Mouse (Mus musculus) forebrain, embryonic 15.5 days (tissue): ENCODE data around the gene Ablim1. TPM values are rescaled to one million over a fixed set of nuclear protein-coding genes. Genes with fewer than 3 reads are reported as not detected.

ENCODE experiments used
- ATAC-seq: fragments of 200-750 bp; cut with Nextera tagmentation; replicated peaks from 2 replicates; pipeline ENCODE4 v1.8.0; 2017; ENCODE audit warnings: mild to moderate bottlenecking, moderate TSS enrichment, moderate library complexity
- H3K27ac ChIP-seq: fragments of 300-500 bp; sonication (generic); replicated peaks from 2 replicates; pipeline ENCODE4 v1.5.1; 2015; ENCODE audit warnings: mild to moderate bottlenecking, inconsistent platforms
- H3K27me3 ChIP-seq: fragments of 300-500 bp; sonication (generic); 2 replicates; pipeline ENCODE4 v1.6.1; 2015; ENCODE audit warnings: inconsistent platforms
- H3K36me3 ChIP-seq: fragments of 300-500 bp; sonication (generic); 2 replicates; pipeline ENCODE4 v1.6.1; 2015; ENCODE audit warnings: mild to moderate bottlenecking, inconsistent platforms
- H3K4me1 ChIP-seq: fragments of 300-500 bp; sonication (generic); 2 replicates; pipeline ENCODE4 v1.6.1; 2015; ENCODE audit warnings: inconsistent platforms
- H3K4me2 ChIP-seq: fragments of 300-500 bp; sonication (generic); replicated peaks from 2 replicates; pipeline ENCODE4 v1.6.1; 2015; ENCODE audit warnings: mild to moderate bottlenecking, inconsistent platforms
- H3K4me3 ChIP-seq: fragments of 300-500 bp; sonication (generic); 2 replicates; pipeline ENCODE4 v1.5.1; 2015; ENCODE audit warnings: mild to moderate bottlenecking, inconsistent platforms
- H3K9ac ChIP-seq: fragments of 300-500 bp; sonication (generic); replicated peaks from 2 replicates; pipeline ENCODE4 v1.6.1; 2015; ENCODE audit warnings: mild to moderate bottlenecking, inconsistent platforms
- H3K9me3 ChIP-seq: fragments of 300-500 bp; sonication (generic); 2 replicates; pipeline ENCODE4 v1.6.1; 2016; ENCODE audit warnings: inconsistent platforms
- WGBS: fragments of 180-500 bp; shearing (Covaris S2); methylation state at CpG from one replicate; pipeline ENCODE4 v1.1.7; 2015; ENCODE audit warnings: mixed read lengths; 5-methylcytosine and 5-hydroxymethylcytosine counted together
- polyA plus RNA-seq: library from polyadenylated mRNA; unstranded; fragments of >200 nt; fragmentation: Nextera tagmentation; extraction: Ambion mirVana; gene quantifications from 2 replicates; pipeline ENCODE4 v1.2.1, GENCODE M21; 2015

The Ablim1 gene
- polyA plus RNA-seq, 1 experiment from 2014 or later: 37.8 TPM

DNA sequence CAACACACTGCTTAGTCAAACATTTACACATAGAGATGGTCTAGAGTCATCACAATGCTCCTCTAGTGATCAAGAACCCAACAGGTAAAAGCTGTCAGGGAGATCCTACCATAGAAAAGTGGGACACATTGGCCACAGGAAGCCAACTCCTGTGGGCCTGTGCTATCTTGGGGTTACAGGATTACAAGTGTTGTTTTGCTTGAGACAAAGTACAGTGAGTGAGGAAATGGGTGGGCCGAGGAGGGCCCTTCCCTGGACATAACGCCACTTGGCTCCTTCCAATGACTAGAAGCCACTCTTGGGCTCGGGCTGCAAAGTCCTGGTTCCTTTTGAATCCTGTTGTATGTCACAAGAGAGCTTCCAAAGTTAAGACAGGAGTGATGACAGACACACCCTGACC is 129.7 kb downstream of the Ablim1 start:
- WGBS: 88% methylated on average over 3 of the region's 3 CpGs
- no peak for ATAC-seq
- Histone ChIP-seq H3K9me3 (no peaks in the 10 kb centered on the region), H3K4me2 (no peak overlapping the region), H3K4me3 (no peak overlapping the region), H3K4me1 (no peaks in the 10 kb centered on the region), H3K36me3 (no peaks in the 10 kb centered on the region), H3K27ac (no peak overlapping the region), H3K27me3 (no peaks in the 10 kb centered on the region), H3K9ac (no peak overlapping the region)

DNA sequence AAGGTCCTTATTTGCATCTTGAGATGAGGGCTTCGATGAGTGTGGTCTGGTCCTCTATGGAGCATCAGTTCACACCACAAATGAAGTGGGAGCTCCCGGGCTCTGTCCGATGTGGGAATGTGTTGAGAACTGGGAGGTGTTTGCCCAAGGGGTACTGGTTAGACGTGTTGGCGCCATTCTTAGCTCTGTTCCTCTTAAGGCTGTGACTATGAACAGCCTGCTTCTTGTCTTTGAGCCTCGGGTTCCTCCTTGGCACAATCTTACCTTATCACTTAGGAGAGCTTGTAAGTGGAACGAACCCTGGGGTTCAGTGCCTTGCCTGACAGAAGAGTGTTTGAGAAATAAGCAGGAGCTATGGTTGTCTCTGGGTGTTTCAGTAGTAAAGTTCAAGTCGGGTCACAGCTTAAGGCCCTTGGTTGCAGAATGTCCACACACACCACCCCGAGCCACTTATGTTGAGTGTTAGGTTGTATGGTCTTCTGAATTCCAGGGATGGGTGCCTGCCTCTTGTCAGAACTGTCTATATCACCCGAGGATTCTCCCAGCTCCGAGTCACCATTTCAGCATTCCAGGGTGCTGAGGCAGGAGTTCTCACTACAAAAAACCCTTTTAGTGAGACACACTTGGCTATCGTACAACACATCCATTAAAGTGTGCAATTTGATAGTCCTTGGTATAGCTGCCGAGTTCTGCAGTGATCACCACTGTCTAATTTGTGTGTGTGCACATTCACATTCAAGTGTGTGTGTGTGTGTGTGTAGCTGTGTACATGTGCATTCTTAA is 131.6 kb downstream of the Ablim1 start:
- H3K4me3 ChIP-seq: no peak overlapping the region
- 92% methylated on average over 13 of the region's 13 CpGs for WGBS

DNA sequence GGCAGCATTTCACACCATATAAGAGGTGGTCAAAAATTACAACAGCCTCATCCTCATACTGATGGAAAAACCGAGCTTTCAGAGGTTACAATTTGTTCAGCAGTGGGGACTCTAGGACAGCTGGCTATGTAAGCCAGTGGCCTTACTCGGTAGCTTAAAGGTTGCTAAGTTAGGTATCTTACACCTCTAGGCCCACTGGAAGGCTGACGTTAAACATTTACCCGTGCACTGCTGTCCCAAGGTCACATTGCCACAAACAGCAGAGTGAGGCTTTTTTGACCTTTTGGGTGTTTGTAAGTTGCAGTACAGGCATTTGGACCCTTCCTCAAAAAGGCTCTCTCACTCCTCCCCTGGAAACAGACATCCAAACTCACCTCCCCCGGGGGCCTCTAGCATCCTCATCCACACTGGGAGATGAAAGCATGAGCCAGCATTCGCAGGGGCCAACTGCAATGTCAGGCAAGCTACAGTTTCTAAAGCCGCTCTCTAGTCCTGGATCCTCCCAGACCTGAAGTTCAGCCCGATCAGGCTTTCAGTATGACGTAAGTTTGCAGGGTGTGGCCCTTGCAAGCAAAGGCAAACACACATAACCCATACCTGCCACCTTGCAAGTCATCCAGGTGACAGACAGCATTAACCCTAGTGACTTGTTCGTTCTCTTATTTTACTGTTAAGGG is 132.7 kb downstream of the Ablim1 start:
- no peaks in the 10 kb centered on the region for H3K4me1 ChIP-seq
- WGBS: 90% methylated on average over 10 of the region's 10 CpGs
- no peak for ATAC-seq

More for the DNA sequence above, 131.6 kb downstream of the Ablim1 start:
- H3K27ac ChIP-seq: no peak overlapping the region
- no peak overlapping the region for H3K9ac ChIP-seq
- ATAC-seq: no peak
- no peaks in the 10 kb centered on the region for H3K27me3 ChIP-seq
- no peak overlapping the region for H3K4me2 ChIP-seq
- no peaks in the 10 kb centered on the region for H3K9me3 ChIP-seq
- no peaks in the 10 kb centered on the region for H3K36me3 ChIP-seq
- H3K4me1 ChIP-seq: no peaks in the 10 kb centered on the region

DNA sequence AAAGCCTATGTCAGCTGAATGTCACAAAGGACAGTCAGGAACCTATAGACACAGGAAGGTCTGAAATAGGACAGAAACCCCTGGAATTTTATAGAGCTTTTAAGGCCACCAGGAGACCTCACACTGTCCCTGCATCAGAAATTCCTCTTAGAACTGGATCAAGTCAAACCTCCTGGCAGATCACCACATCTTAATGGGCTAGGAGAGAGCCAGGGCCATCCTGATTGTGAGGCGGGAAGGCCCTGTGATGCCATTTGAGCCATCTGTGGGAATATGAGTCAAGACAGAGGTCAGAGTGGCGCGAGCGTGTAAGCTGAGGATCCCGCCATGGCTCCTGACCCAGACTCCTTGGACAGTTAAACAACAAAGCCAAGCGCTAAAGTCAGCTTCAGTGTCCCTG is 133.4 kb downstream of the Ablim1 start:
- ATAC-seq: no peak
- Histone ChIP-seq H3K4me3 (no peak overlapping the region), H3K9ac (no peak overlapping the region)

More for the DNA sequence above, 132.7 kb downstream of the Ablim1 start:
- no peaks in the 10 kb centered on the region for H3K27me3 ChIP-seq
- no peak overlapping the region for H3K27ac ChIP-seq
- H3K4me3 ChIP-seq: no peak overlapping the region
- no peak overlapping the region for H3K9ac ChIP-seq
- H3K36me3 ChIP-seq: no peaks in the 10 kb centered on the region
- no peaks in the 10 kb centered on the region for H3K9me3 ChIP-seq
- H3K4me2 ChIP-seq: no peak overlapping the region

DNA sequence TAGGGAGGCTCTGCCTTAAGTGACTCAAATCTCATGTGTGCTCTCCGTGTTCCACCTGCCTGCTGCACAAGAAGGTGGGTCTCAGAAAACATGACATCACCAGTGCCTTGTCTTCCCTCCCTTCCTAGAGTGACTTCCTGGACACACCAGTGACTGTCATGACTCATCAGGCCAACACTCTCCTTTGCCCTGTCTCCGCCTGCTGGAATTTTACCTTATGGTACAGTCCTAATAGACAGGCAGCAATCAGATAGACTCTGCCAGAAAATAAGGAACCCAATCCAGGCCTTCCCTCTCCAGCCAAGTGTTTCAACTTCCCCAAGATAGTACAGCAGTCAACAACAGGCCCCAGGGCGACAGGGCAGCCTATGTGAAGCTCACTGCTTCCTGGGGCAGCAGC is 133.8 kb downstream of the Ablim1 start:
- no peaks in the 10 kb centered on the region for H3K27me3 ChIP-seq
- H3K9ac ChIP-seq: no peak overlapping the region
- no peak overlapping the region for H3K4me3 ChIP-seq
- H3K4me2 ChIP-seq: no peak overlapping the region
- no peaks in the 10 kb centered on the region for H3K9me3 ChIP-seq
- no peaks in the 10 kb centered on the region for H3K4me1 ChIP-seq
- no peaks in the 10 kb centered on the region for H3K36me3 ChIP-seq
- H3K27ac ChIP-seq: no peak overlapping the region
- no peak for ATAC-seq
- 94% methylated on average over 3 of the region's 3 CpGs for WGBS

More for the DNA sequence above, 133.4 kb downstream of the Ablim1 start:
- no peak overlapping the region for H3K27ac ChIP-seq
- H3K4me1 ChIP-seq: no peaks in the 10 kb centered on the region
- no peaks in the 10 kb centered on the region for H3K9me3 ChIP-seq
- no peaks in the 10 kb centered on the region for H3K36me3 ChIP-seq
- 95% methylated on average over 6 of the region's 6 CpGs for WGBS
- no peaks in the 10 kb centered on the region for H3K27me3 ChIP-seq
- H3K4me2 ChIP-seq: no peak overlapping the region

DNA sequence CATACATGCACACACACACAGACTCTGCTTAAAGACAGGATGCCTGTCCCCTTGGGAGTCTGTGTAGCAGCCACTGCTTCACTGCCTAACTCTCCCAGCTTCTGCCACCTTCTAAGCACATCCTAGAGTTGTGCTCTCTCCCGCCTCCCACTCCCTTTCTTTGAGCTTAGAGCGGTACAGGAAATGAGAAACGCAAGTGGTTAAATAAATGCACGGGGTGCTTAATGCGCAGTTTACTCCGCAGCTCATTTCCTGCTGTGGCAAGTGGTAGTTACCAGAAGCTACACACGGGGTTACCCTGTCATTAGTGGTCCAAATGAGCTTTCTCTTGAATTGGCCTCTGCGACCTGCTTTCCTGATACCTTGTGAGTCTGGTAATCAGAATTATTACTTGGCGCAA is 134.4 kb downstream of the Ablim1 start:
- H3K9me3 ChIP-seq: no peaks in the 10 kb centered on the region
- no peaks in the 10 kb centered on the region for H3K36me3 ChIP-seq
- whole genome bisulfite sequencing: 77% methylated on average over 9 of the region's 9 CpGs
- H3K9ac ChIP-seq: no peak overlapping the region
- no peak overlapping the region for H3K27ac ChIP-seq
- H3K4me1 ChIP-seq: no peaks in the 10 kb centered on the region
- H3K4me3 ChIP-seq: no peak overlapping the region
- H3K4me2 ChIP-seq: no peak overlapping the region
- no peaks in the 10 kb centered on the region for H3K27me3 ChIP-seq
- no peak for ATAC-seq

DNA sequence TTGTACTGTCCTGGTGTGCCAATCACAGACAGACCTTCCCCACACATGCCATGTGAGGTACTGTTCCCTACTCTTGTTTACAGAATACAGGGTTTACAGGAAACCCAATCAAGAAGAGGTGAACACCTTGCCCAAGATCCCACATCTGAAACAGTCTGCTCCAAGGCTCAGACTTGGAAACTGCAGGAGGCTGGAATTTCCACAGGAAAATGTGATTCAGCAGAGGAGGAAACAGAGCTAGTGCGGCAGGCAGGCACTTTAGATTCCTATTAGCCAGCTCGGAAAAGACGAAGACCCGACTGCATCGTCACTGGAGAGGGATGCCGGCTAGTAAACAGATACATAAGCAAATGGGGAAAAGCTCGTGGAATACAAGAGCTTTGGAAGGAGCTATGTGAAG is 135.4 kb downstream of the Ablim1 start:
- no peaks in the 10 kb centered on the region for H3K36me3 ChIP-seq
- no peak overlapping the region for H3K4me3 ChIP-seq
- H3K4me1 ChIP-seq: no peaks in the 10 kb centered on the region
- no peak for ATAC-seq
- H3K27ac ChIP-seq: no peak overlapping the region
- no peaks in the 10 kb centered on the region for H3K27me3 ChIP-seq
- H3K4me2 ChIP-seq: no peak overlapping the region
- H3K9ac ChIP-seq: no peak overlapping the region
- no peaks in the 10 kb centered on the region for H3K9me3 ChIP-seq
- 87% methylated on average over 7 of the region's 7 CpGs for WGBS

DNA sequence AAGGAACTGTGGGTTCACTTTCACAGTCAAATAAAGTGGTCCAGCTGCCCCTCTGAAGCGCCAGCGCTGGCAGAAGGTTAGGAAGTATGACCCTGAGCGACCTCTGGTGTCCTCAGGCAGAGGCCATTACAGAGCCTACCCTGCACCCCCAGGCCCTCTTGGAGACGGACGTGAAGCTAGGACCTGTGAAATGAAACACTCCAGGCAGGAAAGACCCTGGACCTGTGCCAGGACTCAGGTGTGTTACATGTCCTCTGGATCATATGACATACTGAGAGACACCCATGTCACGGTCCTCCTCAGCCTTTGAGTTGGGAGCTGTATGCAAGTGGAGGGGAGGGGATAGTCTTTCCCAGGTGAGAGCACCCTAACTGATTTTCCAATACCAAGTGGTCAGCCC is 137.4 kb downstream of the Ablim1 start:
- Histone ChIP-seq H3K4me1 (no peaks in the 10 kb centered on the region), H3K27me3 (no peaks in the 10 kb centered on the region), H3K9me3 (no peaks in the 10 kb centered on the region), H3K36me3 (no peaks in the 10 kb centered on the region), H3K9ac (no peak overlapping the region), H3K27ac (no peak overlapping the region), H3K4me2 (no peak overlapping the region), H3K4me3 (no peak overlapping the region)
- 79% methylated on average over 6 of the region's 6 CpGs for WGBS
- no peak for ATAC-seq

DNA sequence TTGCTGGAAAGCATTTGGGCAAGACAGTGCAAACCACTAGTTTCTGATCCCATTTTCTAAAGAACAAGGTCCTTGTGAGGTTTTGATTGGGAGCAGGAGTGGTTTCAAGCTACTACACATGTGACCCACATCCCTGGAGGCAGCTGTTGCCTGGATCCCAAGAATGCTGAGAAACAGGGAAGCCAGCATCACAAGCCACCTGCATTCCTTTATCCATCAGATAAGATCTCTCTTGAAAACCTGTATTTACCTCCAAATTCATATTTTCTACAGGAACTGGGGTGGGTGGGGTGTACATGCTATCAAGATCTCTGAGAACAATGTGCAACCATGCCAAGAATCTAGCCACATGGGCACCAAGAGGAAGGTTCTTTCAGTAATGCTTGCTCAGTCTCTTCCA is 139.6 kb downstream of the Ablim1 start:
- H3K36me3 ChIP-seq: no peaks in the 10 kb centered on the region
- H3K27me3 ChIP-seq: no peaks in the 10 kb centered on the region
- H3K4me1 ChIP-seq: no peaks in the 10 kb centered on the region
- no peaks in the 10 kb centered on the region for H3K9me3 ChIP-seq
- H3K4me3 ChIP-seq: no peak overlapping the region
- H3K9ac ChIP-seq: no peak overlapping the region
- ATAC-seq: no peak
- no peak overlapping the region for H3K27ac ChIP-seq
- no peak overlapping the region for H3K4me2 ChIP-seq

DNA sequence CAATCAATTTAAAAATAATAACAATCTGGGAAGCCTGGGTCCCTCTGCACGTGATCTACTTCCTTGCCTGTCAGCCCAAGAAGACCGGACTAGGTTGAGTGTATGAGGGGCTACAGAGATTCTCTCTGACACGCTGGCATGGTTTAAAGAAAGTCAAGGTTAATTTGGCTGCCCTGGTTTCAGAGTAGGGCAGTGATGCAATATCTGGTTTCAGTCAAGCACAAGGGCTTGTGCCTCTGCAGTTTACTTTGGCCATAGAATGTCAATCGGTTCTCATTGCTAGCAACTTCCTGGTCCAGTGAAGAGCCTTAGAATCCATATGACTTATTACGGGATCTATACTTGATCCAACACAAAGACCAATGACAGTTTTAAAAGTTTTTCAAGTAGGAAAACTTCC is 140.2 kb downstream of the Ablim1 start:
- H3K4me3 ChIP-seq: no peak overlapping the region
- H3K36me3 ChIP-seq: no peaks in the 10 kb centered on the region
- no peaks in the 10 kb centered on the region for H3K9me3 ChIP-seq
- no peak for ATAC-seq
- no peaks in the 10 kb centered on the region for H3K27me3 ChIP-seq
- no peak overlapping the region for H3K4me2 ChIP-seq
- 90% methylated on average over 5 of the region's 5 CpGs for WGBS
- H3K4me1 ChIP-seq: no peaks in the 10 kb centered on the region
- no peak overlapping the region for H3K27ac ChIP-seq
- H3K9ac ChIP-seq: no peak overlapping the region

DNA sequence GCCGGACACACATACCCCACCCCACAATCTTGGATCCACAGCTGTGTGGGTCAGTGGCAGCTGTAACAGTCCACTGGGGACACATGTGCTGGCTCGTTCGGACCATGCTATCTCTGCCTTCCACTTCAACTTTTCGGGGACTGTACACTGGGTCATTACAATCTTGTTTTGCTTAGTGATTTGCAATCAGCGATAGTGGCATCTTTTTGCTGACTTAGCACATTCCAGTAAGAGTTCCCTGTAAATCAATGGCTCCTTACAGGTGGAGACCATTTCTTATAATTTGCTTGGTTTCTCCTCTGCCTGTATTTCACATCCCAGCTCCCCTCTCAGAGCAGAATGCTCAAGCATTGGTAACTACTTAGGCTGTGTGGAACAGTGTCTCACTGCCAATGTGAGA is 140.7 kb downstream of the Ablim1 start:
- Histone ChIP-seq H3K4me3 (no peak overlapping the region), H3K9me3 (no peaks in the 10 kb centered on the region), H3K27me3 (no peaks in the 10 kb centered on the region), H3K36me3 (no peaks in the 10 kb centered on the region), H3K9ac (no peak overlapping the region), H3K27ac (no peak overlapping the region), H3K4me1 (no peaks in the 10 kb centered on the region), H3K4me2 (no peak overlapping the region)
- ATAC-seq: no peak
- 91% methylated on average over 5 of the region's 5 CpGs for WGBS

DNA sequence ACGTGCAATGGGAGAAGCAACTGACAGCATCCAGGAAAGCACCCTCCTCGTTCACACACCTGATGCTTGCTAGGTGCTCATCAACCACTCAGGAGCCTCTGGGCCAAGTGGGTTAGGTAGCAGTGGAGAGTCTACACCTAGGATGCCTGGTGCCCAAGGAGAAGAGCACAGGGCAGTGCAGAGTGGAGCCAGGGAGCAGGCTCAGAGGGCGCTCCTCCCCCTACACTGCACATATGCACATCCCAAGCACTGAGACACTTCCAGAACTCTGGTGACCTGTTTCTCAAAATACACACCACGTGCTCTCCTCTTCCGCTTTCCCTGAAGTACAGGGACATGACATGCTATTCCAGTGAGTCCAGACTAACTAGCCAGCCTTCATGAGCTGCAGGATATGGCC is 142.4 kb downstream of the Ablim1 start:
- H3K4me3 ChIP-seq: no peak overlapping the region
- H3K4me2 ChIP-seq: no peak overlapping the region
- 88% methylated on average over 5 of the region's 5 CpGs for WGBS
- H3K36me3 ChIP-seq: no peaks in the 10 kb centered on the region
- H3K4me1 ChIP-seq: no peaks in the 10 kb centered on the region
- H3K27me3 ChIP-seq: no peaks in the 10 kb centered on the region
- no peak overlapping the region for H3K27ac ChIP-seq
- no peak for ATAC-seq
- no peaks in the 10 kb centered on the region for H3K9me3 ChIP-seq
- H3K9ac ChIP-seq: no peak overlapping the region

DNA sequence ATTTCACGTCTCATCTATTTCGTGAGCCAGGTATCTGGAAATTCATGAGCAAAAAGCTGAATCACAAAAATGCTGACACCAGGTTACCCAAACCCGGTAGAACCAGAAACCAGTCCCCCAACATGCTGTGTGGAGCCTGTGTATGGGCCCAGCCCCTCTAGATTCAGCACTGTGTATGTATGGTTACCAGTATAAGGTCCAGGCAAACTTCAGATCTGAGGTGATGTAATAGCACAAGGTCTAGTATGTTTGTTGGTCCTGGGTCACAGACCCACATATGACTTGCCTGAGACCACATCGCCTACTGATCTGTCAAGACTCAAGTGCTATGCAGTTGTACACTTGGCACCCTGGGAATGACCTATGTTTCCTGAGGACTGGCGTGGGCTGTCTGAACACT is 143.8 kb downstream of the Ablim1 start:
- Histone ChIP-seq H3K4me1 (no peaks in the 10 kb centered on the region), H3K4me2 (no peak overlapping the region), H3K9ac (no peak overlapping the region), H3K36me3 (no peaks in the 10 kb centered on the region), H3K27me3 (no peaks in the 10 kb centered on the region), H3K4me3 (no peak overlapping the region), H3K27ac (no peak overlapping the region), H3K9me3 (no peaks in the 10 kb centered on the region)
- no peak for ATAC-seq
- 89% methylated on average over 5 of the region's 5 CpGs for WGBS
